Mouse (Mus musculus) embryonic facial prominence, embryonic 11.5 days (tissue): Measurements from ENCODE around the gene Rras2. TPM values are rescaled to one million over a fixed set of nuclear protein-coding genes. Genes with fewer than 3 reads are reported as not detected.

Experiments
- ATAC-seq: fragments of 200-750 bp; cut with Nextera tagmentation; replicated peaks from 2 replicates; pipeline ENCODE4 v1.8.0; 2017; ENCODE audit warnings: low read depth; ENCODE audit not compliant: insufficient number of reproducible peaks, low FRiP score, low TSS enrichment
- DNase-seq: peaks from one replicate; pipeline ENCODE4 v3.0.0-alpha.2; 2015; ENCODE audit warnings: low spot score
- H3K27ac ChIP-seq: fragments of 300-500 bp; sonication (generic); replicated peaks from 2 replicates; pipeline ENCODE4 v1.5.1; 2014; ENCODE audit warnings: mild to moderate bottlenecking, low read depth, low read length, control low read depth
- H3K27me3 ChIP-seq: fragments of 300-500 bp; sonication (generic); 2 replicates; pipeline ENCODE4 v1.6.1; 2014; ENCODE audit warnings: mild to moderate bottlenecking, low read length, moderate library complexity, mixed read lengths; ENCODE audit not compliant: control insufficient read depth, insufficient read depth
- H3K36me3 ChIP-seq: fragments of 300-500 bp; sonication (generic); replicated peaks from 2 replicates; pipeline ENCODE4 v1.6.1; 2014; ENCODE audit warnings: low read depth, mild to moderate bottlenecking, low read length, moderate library complexity, mixed read lengths; ENCODE audit not compliant: control insufficient read depth, insufficient read depth
- H3K4me1 ChIP-seq: fragments of 300-500 bp; sonication (generic); 2 replicates; pipeline ENCODE4 v1.6.1; 2014; ENCODE audit warnings: low read length, mixed read lengths; ENCODE audit not compliant: control insufficient read depth, insufficient read depth
- H3K4me2 ChIP-seq: fragments of 300-500 bp; sonication (generic); 2 replicates; pipeline ENCODE4 v1.6.1; 2014; ENCODE audit warnings: low read depth, mild to moderate bottlenecking, control low read depth, low read length, moderate library complexity
- H3K4me3 ChIP-seq: fragments of 300-500 bp; sonication (generic); 2 replicates; pipeline ENCODE4 v1.5.1; 2014; ENCODE audit warnings: low read depth, low read length, control low read depth
- H3K9ac ChIP-seq: fragments of 300-500 bp; sonication (generic); replicated peaks from 2 replicates; pipeline ENCODE4 v1.6.1; 2014; ENCODE audit warnings: mild to moderate bottlenecking, control low read depth, low read length
- H3K9me3 ChIP-seq: fragments of 300-500 bp; sonication (generic); replicated peaks from 2 replicates; pipeline ENCODE4 v1.6.1; 2016; ENCODE audit warnings: mild to moderate bottlenecking, low read length, inconsistent platforms, mixed read lengths; ENCODE audit not compliant: control insufficient read depth
- WGBS: fragments of 180-500 bp; shearing (Covaris S2); extraction: QIAGEN DNeasy Blood & Tissue Kit; methylation state at CpG from one replicate; pipeline ENCODE4 v1.1.7; 2014; 5-methylcytosine and 5-hydroxymethylcytosine counted together
- polyA plus RNA-seq: library from polyadenylated mRNA; unstranded; fragments of >200 nt; fragmentation: Nextera tagmentation; extraction: Ambion mirVana; gene quantifications from 2 replicates; pipeline ENCODE4 v1.2.1, GENCODE M21; 2014

The Rras2 gene
- polyA plus RNA-seq, 1 experiment from 2014 or later: 32.2 TPM

- ATAC-seq: no peak
Observed at GRCm38 (mm10) chr7:114149564-114149963, 32.0 kb upstream of the Rras2 start.

GRCm38 (mm10) chr7:114149135-114149534, 31.6 kb upstream of the Rras2 start:
- no peak for DNase-seq
- WGBS: 70% methylated on average over 4 of the region's 4 CpGs
- H3K9ac ChIP-seq: no peak overlapping the region
- no peak overlapping the region for H3K4me3 ChIP-seq
- H3K36me3 ChIP-seq: no peaks in the 10 kb centered on the region
- H3K9me3 ChIP-seq: no peaks in the 10 kb centered on the region
- ATAC-seq: no peak
- H3K4me1 ChIP-seq: no peaks in the 10 kb centered on the region
- H3K27ac ChIP-seq: no peak overlapping the region
- H3K4me2 ChIP-seq: no peak overlapping the region
- H3K27me3 ChIP-seq: no peaks in the 10 kb centered on the region

More at GRCm38 (mm10) chr7:114149564-114149963, 32.0 kb upstream of the Rras2 start:
- WGBS: 88% methylated on average over 6 of the region's 6 CpGs
- H3K4me3 ChIP-seq: no peak overlapping the region
- no peaks in the 10 kb centered on the region for H3K4me1 ChIP-seq
- no peak overlapping the region for H3K4me2 ChIP-seq
- no peaks in the 10 kb centered on the region for H3K36me3 ChIP-seq
- H3K27ac ChIP-seq: no peak overlapping the region
- no peak overlapping the region for H3K9ac ChIP-seq
- DNase-seq: no peak
- H3K9me3 ChIP-seq: no peaks in the 10 kb centered on the region
- no peaks in the 10 kb centered on the region for H3K27me3 ChIP-seq

DNA sequence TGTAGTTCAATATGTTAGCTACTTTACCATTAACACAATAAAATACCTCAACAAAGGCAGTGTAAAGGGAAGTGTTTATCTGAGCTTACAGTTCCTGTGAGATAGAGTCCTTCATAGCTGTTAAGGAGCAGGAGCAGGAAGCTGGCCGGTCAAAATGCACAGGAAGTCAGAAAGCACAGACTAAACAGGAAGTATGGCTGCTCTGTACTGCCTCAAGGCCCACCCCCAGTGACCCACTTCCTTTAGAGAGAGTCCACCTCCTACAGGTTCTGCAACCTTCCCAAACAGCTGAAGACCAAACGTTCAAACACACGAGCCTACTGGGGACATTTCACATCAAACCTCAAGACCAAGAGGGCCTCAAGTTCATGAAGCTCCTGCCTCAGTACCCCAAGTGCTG, 28.3 kb upstream of the Rras2 start:
- Histone ChIP-seq H3K4me1 (no peaks in the 10 kb centered on the region), H3K27me3 (no peaks in the 10 kb centered on the region), H3K9me3 (no peaks in the 10 kb centered on the region), H3K27ac (no peak overlapping the region), H3K36me3 (no peaks in the 10 kb centered on the region), H3K4me2 (no peak overlapping the region), H3K4me3 (no peak overlapping the region), H3K9ac (no peak overlapping the region)
- DNase-seq (no peak), ATAC-seq (no peak)
- 74% methylated on average over 3 of the region's 3 CpGs for WGBS

DNA sequence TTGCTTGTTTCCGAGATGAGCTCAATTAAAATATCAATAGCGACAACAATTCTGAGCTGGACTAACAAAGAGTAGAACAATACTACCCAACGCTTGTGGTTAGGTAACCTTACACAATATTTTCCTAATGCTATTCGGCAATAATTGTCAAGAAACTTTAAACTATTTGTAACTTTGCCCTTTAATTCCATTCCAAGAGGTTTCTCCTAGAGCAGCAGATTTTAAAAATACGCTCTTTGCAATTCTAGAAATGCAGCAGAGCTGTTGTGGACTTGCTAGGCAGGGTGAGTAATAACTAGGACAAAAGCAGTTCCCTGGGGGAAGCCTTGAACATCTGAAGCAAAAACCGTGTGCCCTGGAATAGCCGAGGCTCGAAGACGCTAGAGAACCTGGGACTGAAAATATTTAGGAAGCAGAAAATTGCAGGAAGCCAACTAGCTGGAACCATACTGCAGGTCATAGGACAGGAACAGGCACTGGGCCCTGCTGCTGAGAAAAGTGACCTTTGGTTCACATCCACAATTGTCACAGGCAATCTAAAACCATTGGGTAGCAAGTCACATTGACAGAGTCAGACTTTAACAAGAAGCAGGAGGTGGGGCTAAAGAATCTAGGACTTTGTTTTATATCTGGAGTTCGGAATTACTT, 24.7 kb upstream of the Rras2 start:
- WGBS: 60% methylated on average over 10 of the region's 10 CpGs
- no peak overlapping the region for H3K4me3 ChIP-seq
- ATAC-seq (no peak), DNase-seq (peak; percentile 11)
- no peak overlapping the region for H3K27ac ChIP-seq
- no peaks in the 10 kb centered on the region for H3K36me3 ChIP-seq
- H3K9ac ChIP-seq: no peak overlapping the region
- no peaks in the 10 kb centered on the region for H3K9me3 ChIP-seq
- H3K4me2 ChIP-seq: no peak overlapping the region
- no peaks in the 10 kb centered on the region for H3K27me3 ChIP-seq
- no peaks in the 10 kb centered on the region for H3K4me1 ChIP-seq

DNA sequence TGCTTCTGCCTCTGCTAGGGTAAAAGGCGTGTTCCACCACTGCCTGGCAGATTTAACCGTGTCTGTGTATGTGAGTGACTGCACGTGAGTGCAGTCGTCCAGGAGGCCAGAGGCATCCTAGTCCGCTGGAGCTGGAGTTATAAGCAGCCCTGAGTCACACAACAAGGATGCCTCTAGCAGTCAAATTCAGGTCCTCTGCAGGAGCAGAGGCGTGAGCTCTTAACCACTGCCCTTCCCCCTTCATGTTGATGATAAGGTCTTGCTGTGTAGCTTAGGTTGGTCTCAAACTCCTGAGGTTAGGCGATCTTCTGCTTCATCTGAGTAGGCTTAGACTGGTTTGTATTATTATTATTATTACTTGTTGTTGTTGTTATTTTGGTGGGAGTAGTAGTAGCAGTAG, 22.4 kb upstream of the Rras2 start:
- H3K4me1 ChIP-seq: no peaks in the 10 kb centered on the region

DNA sequence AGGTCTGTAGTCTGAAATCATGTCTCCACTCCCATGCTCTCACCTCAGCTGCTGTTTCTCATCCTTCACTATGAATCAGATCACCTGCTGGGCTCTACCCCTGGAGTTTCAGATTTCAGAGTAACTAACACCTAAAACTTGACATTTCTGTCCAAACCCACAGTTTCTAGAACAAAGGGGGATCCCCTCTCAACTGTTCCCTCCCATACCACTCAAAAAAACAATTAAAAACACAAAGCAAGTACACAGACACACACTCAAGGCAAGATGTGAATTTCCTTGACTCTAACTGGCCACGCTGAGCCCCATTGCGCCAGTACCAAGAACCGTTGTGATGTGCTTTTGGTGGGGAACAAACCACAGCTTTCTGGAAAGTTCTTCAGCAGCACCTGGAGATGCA, 21.8 kb upstream of the Rras2 start:
- WGBS: 91% methylated on average over 3 of the region's 3 CpGs
- H3K9ac ChIP-seq: no peak overlapping the region
- H3K9me3 ChIP-seq: no peaks in the 10 kb centered on the region
- H3K36me3 ChIP-seq: no peaks in the 10 kb centered on the region
- H3K4me2 ChIP-seq: no peak overlapping the region
- H3K4me1 ChIP-seq: no peaks in the 10 kb centered on the region
- H3K4me3 ChIP-seq: no peak overlapping the region
- no peaks in the 10 kb centered on the region for H3K27me3 ChIP-seq
- ATAC-seq (no peak), DNase-seq (no peak)
- no peak overlapping the region for H3K27ac ChIP-seq

More for the DNA sequence above, 22.4 kb upstream of the Rras2 start:
- DNase-seq (no peak), ATAC-seq (no peak)
- H3K36me3 ChIP-seq: no peaks in the 10 kb centered on the region
- no peaks in the 10 kb centered on the region for H3K27me3 ChIP-seq
- WGBS: 84% methylated on average over 7 of the region's 7 CpGs
- H3K4me3 ChIP-seq: no peak overlapping the region
- no peak overlapping the region for H3K9ac ChIP-seq
- H3K4me2 ChIP-seq: no peak overlapping the region
- no peaks in the 10 kb centered on the region for H3K9me3 ChIP-seq
- H3K27ac ChIP-seq: no peak overlapping the region

DNA sequence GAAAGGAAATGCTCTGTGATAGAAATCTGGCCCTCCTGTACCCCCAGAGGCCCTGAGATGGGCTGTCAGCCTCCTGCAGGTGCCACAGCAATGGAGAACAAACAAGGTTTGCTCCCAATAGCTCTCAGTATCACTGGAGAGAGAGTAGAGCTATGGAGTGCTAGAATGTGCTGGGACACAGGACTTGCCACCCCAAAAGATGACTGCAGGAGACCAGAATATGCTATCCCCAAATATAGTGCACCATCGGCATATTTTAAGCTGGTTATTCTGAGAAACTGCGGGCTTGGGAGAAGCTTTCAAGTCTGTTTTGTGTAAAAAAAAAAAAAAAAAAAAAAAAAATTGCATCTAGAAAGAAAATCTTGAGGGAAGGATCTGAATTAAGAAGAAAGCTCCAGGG, 20.7 kb upstream of the Rras2 start:
- no peak overlapping the region for H3K4me2 ChIP-seq
- no peaks in the 10 kb centered on the region for H3K27me3 ChIP-seq
- H3K9ac ChIP-seq: no peak overlapping the region
- no peaks in the 10 kb centered on the region for H3K4me1 ChIP-seq
- no peak overlapping the region for H3K27ac ChIP-seq
- no peak for DNase-seq
- WGBS: 91% methylated on average over 2 of the region's 2 CpGs
- H3K4me3 ChIP-seq: no peak overlapping the region
- ATAC-seq: no peak
- no peaks in the 10 kb centered on the region for H3K36me3 ChIP-seq
- no peaks in the 10 kb centered on the region for H3K9me3 ChIP-seq

DNA sequence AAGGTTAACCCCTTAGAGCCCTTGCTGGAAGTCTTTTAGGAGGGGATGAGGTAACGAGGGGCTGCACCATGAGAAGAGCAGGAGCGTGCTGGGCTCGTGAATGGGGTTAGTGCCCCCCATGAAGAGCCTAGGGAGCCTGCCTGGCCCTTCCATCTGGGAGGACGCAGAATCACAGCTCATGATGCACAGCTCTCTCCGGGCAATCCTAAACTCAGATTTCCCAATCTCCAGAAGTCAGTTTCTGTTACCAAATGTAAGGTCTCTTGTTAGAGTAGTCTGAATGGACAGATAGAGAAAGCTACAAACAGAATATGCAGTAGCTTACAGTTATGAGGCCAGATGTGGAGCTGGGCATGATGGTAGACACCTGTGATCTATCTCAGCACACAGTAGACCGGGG, 17.6 kb upstream of the Rras2 start:
- Histone ChIP-seq H3K9ac (no peak overlapping the region), H3K9me3 (no peaks in the 10 kb centered on the region), H3K4me2 (no peak overlapping the region), H3K27ac (no peak overlapping the region), H3K36me3 (no peaks in the 10 kb centered on the region), H3K4me3 (no peak overlapping the region), H3K27me3 (no peaks in the 10 kb centered on the region), H3K4me1 (no peaks in the 10 kb centered on the region)
- WGBS: 18% methylated on average over 6 of the region's 6 CpGs
- no peak for ATAC-seq
- no peak for DNase-seq
